Mouse (Mus musculus): Measurements from ENCODE around the gene 1700018B08Rik.

The 1700018B08Rik gene

DNA sequence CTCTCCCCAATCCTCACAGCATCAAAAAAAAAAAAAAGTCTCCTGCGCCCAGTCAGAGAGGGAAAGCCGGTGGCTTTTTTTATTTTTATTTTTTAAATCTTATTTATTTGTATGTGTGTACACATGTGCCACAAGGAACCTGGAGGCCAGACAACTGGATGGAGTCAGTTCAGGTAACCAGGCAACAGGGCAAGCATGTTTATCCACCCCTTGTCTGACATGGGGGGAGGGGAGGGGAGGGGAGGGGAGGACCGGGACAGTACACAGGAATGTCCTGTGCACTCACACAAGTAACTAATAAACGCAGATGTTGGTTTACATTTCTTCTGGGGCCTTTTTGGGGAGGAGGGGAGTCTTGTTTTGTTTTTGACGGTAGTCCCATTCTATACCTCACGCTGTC lies 19.6 kb upstream of the 1700018B08Rik start:
- DNase-seq (ENCODE audit: extremely low read depth, insufficient read length, low spot score): no peak

DNA sequence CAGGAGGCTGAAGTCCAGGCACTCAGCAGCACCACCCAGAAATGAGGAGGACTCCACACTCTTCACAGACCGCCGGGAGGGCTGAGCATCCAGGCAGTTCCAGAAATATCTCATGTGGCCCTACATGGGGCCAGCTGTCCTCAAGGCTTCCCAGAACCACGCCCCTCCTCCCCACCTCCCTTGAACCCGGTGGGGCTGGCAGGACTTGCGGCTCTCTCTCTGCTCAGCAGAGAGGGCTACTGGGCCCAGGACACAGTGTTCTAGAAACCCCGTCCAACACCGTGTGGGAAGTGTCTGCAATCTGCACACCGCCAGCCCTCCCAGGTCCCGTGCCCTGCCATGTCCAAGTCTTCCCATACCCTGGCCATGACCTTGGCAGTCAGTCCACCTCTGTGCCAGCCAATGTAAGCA lies 18.8 kb upstream of the 1700018B08Rik start:
- no peak for DNase-seq (ENCODE audit: extremely low read depth, insufficient read length, low spot score)

DNA sequence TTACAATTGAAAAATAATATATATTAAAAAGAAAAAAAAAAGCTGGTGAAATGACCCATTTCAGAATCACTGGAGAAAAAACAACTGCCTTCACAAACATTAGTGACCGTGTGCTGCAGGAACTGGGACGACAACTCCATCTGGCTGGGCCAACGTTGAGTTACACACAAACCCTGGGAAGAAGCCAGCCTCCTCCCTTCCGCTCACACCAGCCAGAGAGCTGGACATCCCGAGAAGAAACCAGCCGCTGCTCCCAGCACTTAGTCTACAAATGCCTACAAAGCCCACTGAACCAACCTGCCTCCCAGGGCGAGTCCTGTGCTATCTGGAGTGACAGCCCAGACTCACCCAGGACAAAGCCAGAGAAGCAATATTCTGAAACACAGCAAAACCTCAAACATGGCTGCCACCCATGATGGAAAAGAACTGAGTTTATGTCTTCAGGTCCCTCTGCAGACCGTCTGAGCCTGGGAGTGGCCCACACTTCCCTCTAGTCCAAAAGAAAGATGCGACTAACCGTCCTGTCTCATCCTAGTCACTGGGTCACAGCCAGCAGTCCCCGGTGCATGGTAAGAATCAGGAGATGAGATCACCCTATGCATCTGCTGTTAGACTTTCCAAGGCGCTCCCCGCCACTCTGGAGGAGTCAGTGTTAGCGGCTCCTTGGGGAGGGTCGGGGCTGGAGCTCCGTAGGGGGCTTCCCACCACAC lies 17.7 kb upstream of the 1700018B08Rik start:
- no peak for DNase-seq (ENCODE audit: extremely low read depth, insufficient read length, low spot score)

DNA sequence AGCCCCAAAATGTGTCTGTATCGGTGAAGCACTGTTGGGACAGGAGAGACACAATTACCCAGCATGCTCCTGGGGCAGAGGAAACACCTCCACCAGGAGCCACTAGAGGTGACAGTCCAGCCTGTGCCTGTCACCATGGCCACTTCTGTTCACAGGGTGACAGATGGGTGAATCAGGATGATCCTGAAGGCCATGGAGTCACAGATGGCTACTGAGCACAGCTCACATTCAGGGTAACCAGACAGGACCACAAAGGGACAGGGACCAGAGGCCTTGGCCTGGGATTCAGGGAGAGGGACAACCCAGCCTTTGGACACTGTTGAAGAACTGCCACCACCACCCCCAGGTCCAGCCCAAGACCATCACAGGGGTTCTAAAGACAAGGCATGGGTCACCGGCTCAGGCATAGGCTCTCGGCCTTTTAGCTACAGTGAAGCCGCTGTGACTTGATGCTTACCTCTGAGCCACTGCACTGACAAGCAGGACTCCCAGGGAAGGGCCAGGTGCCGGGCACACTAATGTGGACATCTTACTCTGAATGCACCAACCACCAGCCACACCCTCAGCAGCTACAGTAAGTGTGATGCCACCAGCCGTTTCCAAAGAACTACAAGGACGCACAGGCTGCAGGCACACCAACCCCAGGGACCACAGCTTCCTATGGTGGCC lies 16.4 kb upstream of the 1700018B08Rik start:
- DNase-seq (ENCODE audit: extremely low read depth, insufficient read length, low spot score): no peak

DNA sequence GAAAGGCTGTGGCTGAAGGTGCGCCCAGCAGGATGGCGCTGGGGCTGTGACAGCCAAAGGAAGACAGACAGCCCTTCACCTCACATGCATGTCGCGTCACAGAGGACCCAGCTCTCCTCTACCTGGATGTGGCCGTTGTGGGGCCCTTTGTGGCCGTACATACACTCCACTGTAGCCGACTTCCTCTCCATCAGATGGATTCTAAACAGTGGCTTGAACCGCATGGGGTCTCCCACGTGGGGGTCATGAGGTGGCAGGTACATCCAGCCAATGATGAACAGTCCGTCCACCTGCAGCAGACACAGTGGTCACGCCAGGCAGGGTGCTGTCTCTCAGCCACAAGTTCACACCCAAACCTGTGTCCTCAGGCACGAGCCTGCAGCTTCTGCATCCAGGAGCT lies 15.7 kb upstream of the 1700018B08Rik start:
- DNase-seq (ENCODE audit: extremely low read depth, insufficient read length, low spot score): no peak

DNA sequence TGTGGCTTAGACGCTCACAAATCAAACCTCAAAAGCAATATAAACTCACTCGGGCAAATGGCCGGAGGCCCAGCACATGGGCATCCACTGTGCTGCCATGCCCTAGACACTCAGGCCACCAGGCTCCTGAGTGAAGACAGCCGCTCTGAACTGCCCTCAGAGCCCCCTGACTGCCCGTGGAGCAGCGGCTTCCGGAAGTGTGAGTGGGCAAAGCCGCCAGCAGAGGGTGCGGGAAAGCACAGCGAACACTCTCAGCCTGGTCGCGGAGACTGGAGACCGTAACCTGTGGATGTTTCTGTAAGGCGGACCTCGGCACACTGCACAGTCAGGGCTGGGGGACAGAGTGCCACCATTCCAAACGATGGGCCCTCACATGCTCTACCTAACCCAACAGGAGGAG lies 14.4 kb upstream of the 1700018B08Rik start:
- DNase-seq (ENCODE audit: extremely low read depth, insufficient read length, low spot score): no peak

DNA sequence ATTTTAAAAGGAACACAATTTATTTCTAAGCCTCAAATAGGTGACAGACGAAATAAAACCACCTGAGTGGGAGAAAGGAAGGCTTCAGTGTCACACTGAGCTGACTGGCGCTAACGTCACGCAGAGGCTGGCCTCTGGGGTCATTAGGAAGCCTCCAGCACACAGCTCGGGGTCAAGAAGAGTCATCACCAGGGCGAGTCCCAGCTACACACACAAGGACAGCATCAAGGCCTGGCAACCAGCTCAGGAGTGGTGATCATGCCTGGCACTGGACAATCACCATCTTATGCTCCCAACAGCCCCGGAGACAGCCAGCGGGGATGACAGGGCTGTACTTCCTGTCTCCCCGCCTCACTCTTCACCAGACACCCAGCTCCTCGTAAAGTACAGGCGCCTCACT lies 13.6 kb upstream of the 1700018B08Rik start:
- no peak for DNase-seq (ENCODE audit: extremely low read depth, insufficient read length, low spot score)

DNA sequence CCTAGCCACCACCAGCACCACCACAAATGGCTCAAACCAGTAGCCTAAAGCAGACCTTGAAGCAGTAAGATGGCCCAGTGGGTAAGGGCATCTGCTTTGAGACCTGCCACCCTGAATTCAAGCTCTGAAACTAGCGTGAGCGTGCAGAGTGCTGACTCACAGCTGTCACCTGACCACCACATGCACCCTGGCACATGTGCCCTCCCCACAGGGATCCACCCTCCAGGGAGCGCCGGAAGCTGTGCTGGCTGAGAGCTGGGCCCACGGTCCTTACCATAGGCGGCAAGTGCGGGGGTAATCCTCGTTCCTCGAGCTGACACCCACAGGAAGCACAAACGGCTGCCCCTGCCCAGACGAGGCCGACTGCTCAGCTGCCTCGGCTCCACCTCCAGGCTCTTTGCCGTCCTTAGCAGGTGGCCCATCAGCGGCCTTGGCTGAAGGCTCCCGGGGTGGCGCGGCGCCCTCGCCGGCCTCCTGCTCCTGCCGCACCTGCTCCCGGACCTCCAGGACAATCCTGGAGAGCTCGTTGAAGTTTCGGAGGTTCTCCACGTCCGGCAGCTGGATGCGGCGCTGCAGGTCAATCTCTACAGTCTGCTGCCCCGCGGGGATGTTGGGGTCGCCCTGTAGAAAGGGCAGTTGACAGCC lies 9.8 kb upstream of the 1700018B08Rik start:
- peak; percentile 74 for DNase-seq (ENCODE audit: extremely low read depth, insufficient read length, low spot score)

DNA sequence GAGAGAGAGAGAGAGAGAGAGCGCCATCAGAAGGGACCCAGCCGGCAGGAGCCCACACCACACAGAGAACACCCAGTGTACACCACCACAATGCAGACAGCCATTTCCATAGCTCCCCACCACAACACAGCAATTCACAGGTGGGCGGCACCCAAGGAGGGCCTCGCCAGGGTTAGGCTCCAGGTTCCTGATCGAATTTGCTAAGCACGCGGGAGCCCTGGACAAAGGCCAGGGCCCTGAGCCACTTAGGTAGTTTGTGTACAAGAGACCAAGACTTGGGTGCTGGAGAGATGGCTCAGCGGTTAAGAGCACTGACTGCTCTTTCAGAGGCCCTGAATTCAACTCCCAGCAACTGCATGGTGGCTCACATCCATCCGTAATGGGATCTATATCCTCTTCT lies 8.4 kb upstream of the 1700018B08Rik start:
- no peak for DNase-seq (ENCODE audit: extremely low read depth, insufficient read length, low spot score)

DNA sequence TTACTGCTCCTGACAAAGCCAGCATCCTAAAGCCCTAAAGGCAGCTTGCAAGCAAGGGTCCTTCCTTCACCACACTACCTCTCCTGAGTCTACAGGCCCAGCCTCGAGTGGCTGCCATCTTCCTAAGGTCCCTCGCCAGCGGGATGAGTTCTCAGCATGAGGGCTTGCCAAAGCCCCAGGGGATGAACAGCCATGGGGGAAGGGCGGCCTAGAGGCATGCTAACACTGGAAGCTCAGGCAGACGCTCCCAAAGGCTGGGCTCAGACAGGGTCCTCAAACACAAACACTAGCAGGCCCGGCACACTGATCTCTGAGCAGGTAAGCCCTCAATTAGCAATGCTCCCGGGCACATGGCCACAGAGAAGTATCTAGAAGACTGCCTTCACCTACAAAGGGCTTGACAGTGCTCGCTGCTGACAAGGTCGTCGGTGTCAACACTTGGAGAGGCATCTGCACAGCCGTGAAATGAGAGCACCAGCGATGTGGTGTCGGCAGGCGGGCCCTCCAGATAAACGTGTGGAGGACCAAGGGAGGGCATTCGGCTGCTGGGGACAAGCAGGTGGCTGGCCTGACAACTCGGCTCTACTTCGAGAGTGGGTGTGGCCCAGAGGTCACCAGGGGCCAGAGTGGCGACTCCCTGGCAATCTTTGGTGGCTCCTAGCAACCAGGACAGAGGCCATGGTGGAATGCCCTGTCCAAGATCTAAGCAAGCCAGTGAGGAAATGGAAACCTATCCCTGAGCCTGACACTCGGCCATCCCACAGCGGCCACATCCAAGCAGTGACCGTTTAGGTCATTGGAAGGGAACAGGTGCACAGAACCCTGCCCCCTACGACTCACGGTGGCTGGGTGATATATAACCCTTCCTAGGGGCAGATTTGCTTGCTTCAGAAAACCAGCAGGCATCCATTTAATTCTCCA lies 7.2 kb upstream of the 1700018B08Rik start:
- DNase-seq (ENCODE audit: extremely low read depth, insufficient read length, low spot score): no peak

DNA sequence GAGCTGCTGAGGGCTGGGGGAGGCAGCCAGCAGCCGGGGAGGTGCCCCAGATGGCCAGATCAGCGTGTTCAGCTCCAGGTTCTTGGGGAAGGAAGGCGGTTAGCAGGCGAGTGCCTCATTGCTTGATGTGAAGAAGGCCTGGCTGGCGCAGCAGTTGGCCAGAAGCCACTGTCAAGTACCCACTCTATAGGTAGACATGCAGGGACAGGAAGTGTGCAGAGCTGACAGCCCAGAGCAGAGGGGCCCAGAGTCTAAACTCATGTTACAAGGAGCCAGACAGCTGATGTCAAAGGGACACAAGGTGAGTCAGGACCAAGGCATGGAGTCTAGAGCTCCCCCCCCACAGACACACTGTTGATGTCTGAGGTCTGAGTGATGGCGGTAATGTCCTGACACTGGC lies 5.9 kb upstream of the 1700018B08Rik start:
- no peak for DNase-seq (ENCODE audit: extremely low read depth, insufficient read length, low spot score)

DNA sequence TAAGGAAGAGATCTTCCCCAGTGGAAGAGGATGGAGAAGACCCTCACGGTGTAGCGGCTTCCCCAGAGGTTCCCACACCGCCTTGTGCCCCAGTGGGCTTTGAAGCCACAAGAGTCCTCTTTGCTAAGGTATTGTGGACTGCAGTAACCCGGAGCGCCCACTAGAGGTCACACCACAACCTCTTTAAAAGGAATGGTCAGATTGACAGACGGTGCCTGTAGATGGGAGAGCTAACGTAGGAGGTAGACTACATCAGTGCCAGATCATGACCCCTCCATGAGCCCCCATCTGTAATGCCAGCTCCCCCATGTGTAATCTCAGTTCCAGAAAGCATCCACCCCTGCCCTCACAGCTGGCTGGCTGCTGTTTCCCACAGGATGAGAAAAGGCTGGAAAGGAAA lies 3.0 kb upstream of the 1700018B08Rik start:
- no peak for DNase-seq (ENCODE audit: extremely low read depth, insufficient read length, low spot score)

DNA sequence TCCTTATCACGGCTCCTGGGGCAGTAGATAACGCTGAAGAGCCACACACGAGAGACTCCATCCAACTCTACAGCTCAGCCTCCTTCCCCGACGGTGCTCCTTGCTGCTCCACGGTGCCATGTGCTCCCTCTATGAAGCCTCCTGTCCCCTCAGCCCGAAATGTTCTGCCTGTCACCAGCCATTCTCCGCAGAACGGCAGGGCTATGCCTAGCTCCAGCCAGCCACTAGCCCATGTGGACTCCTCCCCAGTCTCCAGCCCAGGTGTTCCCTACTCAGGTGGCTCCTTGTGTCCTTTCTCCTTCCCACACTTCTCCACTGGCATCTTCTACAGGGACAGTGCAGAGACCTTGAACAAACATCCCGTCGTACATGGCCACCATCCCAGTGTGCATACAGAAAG lies 816 bp upstream of the 1700018B08Rik start:
- no peak for DNase-seq (ENCODE audit: extremely low read depth, insufficient read length, low spot score)

DNA sequence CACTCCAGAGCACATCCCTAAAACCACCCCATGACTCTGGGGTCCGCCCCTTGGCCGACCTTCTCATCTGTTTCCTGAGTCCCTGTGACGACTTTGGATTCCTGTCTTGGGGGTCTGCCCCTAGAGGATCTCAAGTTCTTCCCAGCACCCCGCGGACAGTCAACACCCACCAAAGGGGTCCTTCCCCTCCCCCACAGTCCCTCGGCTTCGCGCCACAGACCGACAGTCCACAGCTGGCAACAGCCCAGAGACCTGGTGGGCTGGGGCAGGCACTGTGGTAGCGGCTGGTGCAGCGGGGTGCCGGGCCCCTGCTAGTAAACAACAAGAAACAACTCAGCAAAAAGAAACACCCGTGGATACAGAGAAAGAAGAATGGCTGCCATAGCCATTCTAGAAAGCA lies 1.2 kb downstream of the 1700018B08Rik start:
- DNase-seq (ENCODE audit: extremely low read depth, insufficient read length, low spot score): no peak

DNA sequence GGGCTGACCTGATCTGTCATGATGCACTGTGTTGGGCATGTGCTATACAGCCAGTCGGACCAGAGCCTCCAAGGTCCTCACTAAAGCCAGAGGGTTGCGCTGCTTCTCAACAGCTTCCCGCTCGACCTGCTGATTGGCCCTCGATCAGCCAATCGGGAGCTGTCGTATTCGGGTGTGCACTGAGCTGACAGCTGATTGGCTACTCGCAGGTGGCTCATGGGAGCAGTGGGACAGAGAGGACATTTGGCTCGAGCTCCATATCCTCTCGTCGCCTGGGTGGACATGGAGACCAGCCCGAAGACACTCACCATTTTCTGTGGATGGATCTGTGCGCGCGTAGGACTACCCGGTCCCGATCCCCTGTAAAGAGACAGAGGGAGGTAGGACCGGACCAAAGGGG lies 2.3 kb downstream of the 1700018B08Rik start:
- no peak for DNase-seq (ENCODE audit: extremely low read depth, insufficient read length, low spot score)

DNA sequence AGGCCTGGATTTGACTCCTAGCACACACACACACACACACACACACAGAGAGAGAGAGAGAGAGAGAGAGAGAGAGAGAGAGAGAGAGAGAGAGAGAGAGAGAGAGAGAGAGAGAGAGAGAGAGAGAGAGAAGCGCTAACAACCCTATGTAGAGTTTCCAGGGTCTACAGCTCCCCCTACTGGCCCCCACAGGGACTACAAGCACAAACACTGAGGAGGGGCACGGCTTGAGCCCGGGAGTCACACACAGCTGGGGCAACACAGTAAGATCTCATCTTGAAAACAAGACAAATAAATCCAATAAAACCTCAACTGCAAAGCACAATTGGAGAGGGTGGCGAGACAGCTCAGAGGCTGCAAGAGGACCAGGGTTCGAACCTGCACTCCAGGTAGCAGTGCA lies 11.7 kb downstream of the 1700018B08Rik start:
- DNase-seq (ENCODE audit: extremely low read depth, insufficient read length, low spot score): no peak

DNA sequence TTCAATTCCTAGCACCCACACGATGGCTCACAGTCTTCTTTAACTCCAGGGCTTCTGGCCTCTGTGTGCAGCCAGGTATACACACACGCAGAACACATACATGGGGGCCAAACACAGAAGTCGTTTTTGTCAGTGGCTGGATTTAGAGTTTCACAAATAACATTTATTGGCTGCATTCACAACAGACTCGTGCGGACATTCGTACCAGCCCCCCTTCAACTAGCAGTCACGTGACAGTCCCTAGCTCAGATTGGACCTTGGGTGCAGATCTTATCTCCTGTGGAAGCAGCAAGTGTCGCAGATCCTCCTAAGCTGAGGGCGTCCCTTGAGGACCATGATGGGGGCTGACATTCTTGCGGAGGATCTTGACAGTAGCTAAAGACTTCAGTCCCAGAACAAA lies 13.5 kb downstream of the 1700018B08Rik start:
- DNase-seq (ENCODE audit: extremely low read depth, insufficient read length, low spot score): no peak

DNA sequence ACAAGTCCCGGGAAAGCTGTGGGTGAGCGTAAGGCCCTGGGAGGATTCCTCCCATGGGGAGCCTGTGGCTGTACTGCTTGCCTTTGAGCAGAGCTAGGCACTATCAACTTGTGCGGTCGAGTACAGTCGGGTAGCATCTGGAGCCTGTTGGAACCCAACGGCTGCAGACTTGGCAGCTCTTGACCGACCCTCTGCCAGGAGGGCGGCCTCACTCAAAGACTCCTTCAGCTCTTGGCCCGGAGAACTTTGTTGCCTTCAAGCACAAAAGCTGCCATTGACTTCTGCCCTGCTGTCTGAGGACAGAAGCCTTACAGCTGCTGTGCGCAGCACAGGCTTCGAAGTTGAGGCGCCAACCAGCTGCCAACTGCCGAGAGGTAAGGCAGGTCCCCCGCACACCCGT lies 15.3 kb downstream of the 1700018B08Rik start:
- DNase-seq (ENCODE audit: extremely low read depth, insufficient read length, low spot score): no peak

DNA sequence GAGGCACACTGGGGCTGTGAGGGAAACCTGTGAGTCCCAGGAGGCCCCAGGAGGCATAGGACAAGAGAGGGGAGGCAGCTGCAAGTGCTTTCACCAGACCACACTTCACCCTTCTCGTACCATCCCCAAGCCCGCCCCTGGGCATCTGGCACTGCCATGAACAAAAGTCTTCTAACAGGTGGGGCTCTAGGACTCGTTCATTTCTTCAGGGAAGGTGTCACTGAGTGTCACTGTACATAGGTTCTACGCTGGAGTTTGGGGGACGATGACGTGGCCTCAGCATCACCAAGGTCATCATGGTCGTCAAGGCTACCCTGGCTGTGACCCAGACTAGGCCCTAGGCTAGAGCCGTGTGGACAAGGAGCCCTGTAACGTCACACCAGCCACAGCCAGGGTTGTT lies 16.4 kb downstream of the 1700018B08Rik start:
- no peak for DNase-seq (ENCODE audit: extremely low read depth, insufficient read length, low spot score)

DNA sequence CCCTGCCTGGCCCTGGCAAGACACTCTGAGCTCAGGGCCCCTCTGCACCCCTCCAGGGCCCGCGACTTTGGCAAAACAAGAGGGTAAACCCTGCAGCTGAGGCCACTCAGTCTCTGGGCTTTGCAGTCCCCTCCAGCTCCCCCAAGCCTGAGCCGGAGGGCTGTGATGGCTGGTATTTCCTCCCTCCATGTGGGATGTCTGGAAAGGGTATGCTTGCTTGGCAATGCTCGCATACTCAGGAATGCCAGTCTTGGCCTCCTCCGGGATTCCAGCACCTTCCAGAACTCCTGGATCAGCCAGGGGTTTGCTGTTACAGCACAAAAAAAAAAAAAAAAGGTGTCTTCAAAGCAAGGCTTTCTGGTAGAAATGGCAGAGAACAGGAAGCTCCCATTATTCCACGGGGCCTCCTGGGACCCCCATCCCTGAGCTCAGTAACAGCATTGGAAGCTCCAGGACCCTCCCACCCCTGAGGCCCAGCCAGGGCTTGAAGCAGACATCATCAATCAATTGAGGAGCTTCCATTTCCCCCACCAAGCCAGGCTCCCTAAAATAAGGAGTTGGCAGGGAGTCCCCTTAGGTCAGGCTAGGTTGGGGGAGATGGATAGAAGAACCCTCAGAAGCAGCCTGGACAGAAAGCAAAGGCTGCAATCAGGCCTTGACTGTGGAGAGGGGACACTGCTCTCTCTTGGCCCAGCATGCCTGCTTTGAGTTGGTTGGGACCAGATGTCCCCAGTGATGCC lies 17.1 kb downstream of the 1700018B08Rik start:
- DNase-seq (ENCODE audit: extremely low read depth, insufficient read length, low spot score): no peak

Measured in 3134 (cell line).